Mouse (Mus musculus): ENCODE data around the gene G530012D18Rik.
"Not testable (repeated sequence)": the region's sequence is repeated elsewhere in the genome, so short reads cannot be mapped to it uniquely, and the experiment has no call there.

- TF ChIP-seq POLR2A (IDR thresholded peaks at IDR 0.05; ENCODE audit: low read depth, low read length); CTCF (conservative IDR thresholded peaks at IDR 0.05; ENCODE audit: insufficient read depth, insufficient read length, low read depth, low read length): not testable (repeated sequence)
Observed at GRCm38 (mm10) chr1:85526401-85526800, 49.1 kb upstream of the G530012D18Rik start.

Data from kidney, adult 2 months (tissue).